Mouse (Mus musculus) testis, postnatal 10 days (tissue): ENCODE data around the gene Sh3pxd2b.

Source experiments
- DNase-seq: peaks from one replicate; pipeline ENCODE4 v3.0.0; 2021; ENCODE audit warnings: low spot score

The Sh3pxd2b gene

GRCm38 (mm10) chr11:32347607-32348432 is at the start of gene Sh3pxd2b:
Sh3pxd2b (plus strand) TSS chr11:32347820.
- DNase-seq: peak; percentile 86

- DNase-seq: no peak
Measured at GRCm38 (mm10) chr11:32297866-32298531, 49.6 kb upstream of the Sh3pxd2b start.

GRCm38 (mm10) chr11:32298532-32298918 is 49.1 kb upstream of the Sh3pxd2b start:
- no peak for DNase-seq

GRCm38 (mm10) chr11:32299865-32300264 is 47.8 kb upstream of the Sh3pxd2b start, which contains the start of gene Hbq1a:
Hbq1a (plus strand) TSS chr11:32300069.
- peak; percentile 76 for DNase-seq

GRCm38 (mm10) chr11:32300279-32301267 is 47.0 kb upstream of the Sh3pxd2b start:
- no peak for DNase-seq

DNA sequence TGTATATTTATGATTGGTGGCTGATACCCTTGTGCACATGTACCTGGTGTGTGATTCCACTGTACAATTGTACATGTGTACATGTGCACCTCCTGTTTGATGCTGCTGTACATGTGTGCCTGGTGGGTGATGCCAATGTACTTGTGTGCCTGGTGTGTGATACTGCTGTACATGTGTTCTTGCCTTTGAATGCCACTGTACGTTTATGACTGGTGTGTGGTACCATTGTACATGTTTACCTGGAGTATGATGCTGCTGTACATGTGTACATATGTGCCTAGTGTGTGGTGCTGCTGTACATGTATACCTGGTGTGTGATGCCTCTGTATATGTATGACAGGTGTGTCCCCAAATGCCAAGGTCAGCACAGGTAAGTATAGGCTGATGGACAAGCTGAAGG is 46.1 kb upstream of the Sh3pxd2b start:
- DNase-seq: no peak

- DNase-seq: no peak
Measured at GRCm38 (mm10) chr11:32302824-32303419, 44.7 kb upstream of the Sh3pxd2b start.

- no peak for DNase-seq
Measured at GRCm38 (mm10) chr11:32303455-32303854, 44.2 kb upstream of the Sh3pxd2b start.

- DNase-seq: no peak
Measured at GRCm38 (mm10) chr11:32307006-32307405, 40.6 kb upstream of the Sh3pxd2b start.

GRCm38 (mm10) chr11:32309446-32309845 is 38.2 kb upstream of the Sh3pxd2b start:
- no peak for DNase-seq

DNA sequence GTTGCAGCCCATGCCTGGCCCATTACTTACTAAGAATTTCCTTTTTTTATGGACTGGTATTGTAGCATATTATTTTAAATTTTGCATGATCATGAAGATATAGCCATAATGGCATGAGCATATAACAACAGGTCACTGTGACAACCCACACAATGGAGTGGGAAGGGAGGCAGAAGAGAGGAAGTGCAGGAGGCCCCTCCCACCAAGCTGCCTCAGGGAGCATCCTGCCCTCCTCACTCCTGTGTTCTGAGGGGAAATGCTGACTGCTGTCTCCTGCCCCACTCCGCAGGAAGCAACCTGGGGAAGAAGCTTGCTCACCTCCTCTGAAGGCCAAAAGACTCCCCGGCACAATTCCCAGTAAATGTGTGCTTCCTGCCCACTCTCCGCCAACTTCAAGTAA is 37.7 kb upstream of the Sh3pxd2b start:
- no peak for DNase-seq

DNA sequence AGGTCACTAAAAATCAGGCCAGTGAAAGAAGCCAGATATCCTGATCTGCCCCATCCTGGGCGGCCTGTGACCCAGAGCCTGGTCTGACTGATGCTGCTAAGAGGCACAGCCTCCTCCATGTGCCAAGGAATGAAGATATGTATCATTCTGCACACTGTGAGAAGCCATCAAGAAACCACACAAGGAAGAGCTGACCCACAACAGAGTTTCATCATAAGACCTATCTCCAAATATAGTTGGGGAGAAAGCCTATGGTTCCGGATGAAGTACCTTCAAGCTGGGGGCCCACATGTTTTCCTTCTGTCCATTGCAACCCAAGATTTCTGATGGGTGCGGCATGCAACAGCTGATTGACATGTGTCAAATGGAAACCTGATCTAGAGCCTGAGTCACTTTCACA is 31.6 kb upstream of the Sh3pxd2b start:
- DNase-seq: no peak

DNA sequence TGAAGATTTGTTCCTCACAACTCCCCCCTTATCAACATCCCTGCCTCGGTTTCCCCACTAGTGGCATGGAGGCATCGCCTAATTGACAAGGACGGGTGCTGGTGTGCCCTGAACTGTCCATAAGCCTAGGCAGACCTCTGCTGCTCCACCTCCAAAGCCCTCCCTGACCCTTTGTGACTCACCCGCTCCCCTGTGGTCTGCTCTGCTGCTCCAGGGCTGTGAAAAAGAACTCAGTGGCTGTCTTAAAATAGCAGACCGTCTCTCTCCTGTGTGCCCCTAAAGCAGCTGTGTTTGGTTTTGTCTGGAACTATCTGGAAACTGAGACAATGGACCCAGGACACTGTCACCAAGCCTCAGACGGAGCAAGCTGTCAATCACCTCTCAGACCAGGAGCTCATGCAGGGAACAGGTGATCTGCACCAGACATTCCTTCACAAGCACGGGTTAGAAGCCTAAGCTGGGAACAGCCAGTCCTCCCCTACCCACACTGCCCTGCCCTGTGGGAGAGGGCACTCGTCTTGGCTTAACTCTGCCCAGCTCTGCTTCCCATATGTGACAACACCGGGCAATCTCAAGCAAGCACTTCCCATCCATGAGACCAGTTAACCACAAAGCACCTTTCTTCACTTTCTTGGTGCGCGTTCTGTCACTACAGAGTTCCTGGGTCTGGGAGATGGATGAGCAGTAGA is 27.0 kb upstream of the Sh3pxd2b start:
- no peak for DNase-seq

- peak; percentile 86 for DNase-seq
Measured at GRCm38 (mm10) chr11:32321196-32321565, 26.4 kb upstream of the Sh3pxd2b start.

DNA sequence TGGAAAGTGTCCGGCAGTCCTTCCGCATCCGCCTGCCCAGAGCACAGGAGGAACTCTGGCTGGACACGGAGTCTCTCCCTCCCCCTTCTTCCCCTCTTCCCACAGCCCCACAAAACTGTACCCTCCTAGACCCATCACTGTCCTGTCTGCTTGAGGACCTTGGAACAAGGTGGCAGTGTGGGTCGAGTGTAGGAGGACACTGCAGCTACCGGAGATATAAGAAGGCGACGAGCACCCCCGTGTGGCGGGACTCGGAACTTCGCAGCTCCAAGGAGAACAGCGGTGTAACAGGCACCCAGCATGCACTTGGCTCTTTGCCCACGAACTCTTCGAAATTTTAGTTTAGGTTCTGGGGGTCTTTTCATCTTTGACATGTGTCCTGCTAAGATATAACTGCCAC is 23.0 kb upstream of the Sh3pxd2b start:
- peak; percentile 95 for DNase-seq

GRCm38 (mm10) chr11:32331075-32331474 is 16.5 kb upstream of the Sh3pxd2b start:
- DNase-seq: no peak

DNA sequence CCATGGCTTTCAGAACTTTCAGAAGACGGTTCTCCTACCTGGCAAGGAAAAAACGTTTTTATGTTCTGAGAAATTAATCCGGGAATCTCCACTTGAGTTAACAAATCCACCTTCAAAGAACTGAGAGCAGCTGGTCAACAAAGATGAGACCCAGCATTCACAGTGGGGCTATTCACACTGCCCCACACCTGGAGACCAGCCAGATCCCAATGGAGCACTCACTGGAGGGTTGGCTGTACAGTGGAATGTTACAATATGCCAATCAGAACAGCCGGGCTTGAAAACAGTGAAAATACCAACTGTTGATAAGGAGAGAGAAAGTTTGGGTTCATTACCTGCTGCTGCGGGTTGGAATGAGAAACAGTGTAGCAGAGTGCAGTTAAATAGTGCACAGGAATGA is 15.8 kb upstream of the Sh3pxd2b start:
- no peak for DNase-seq

DNA sequence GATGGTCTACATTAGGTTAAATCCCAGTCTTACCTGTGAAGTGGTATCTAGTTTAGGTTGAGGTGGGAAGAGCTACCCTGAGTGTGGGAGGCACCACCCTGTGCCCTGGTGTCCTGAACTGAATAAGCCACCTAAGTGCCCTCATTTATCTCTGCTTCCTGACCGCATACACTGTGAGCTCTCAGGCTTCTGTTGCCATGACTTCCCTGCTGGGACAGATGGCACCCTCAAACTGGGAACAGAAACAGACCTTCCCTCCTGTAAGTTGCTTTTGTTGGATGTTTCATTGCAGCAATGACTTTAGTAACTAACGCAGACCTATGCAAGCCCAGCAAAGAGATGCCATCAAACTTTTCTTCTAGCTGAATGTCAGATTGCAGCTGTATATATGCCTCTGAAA is 14.4 kb upstream of the Sh3pxd2b start:
- DNase-seq: no peak

- DNase-seq: no peak
Measured at GRCm38 (mm10) chr11:32336435-32336907, 11.1 kb upstream of the Sh3pxd2b start.

DNA sequence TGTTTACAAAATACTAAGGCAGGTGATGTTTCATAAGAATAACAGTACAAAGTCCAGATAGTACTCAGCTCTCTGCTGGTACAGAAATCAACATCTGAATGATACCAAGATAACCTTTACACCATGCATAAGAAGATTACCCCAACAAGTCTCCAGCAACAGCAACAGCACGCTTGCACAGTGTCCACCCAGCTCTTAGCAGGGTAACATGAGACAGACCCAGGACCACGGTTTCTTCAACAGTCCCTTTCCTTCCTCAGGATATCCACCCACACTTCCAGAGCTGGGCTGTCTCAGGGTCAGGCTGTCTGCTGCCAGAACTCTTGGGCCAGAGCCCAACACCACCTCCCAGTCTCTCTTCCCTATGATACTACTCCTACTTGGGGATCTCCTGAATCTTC is 8.5 kb upstream of the Sh3pxd2b start:
- no peak for DNase-seq
